Mouse (Mus musculus): Measurements from ENCODE around the gene Hsd17b12.

Gene Hsd17b12

GRCm38 (mm10) chr2:94089901-94090300 is 67.9 kb downstream of the Hsd17b12 start:
- no peak for DNase-seq (ENCODE audit: low read depth in 1 of 2, low spot score in 2 of 2)

- DNase-seq (ENCODE audit: low read depth in 1 of 2, low spot score in 2 of 2): no peak
Measured at GRCm38 (mm10) chr2:94069482-94069881, 88.3 kb downstream of the Hsd17b12 start.

- DNase-seq (ENCODE audit: low read depth in 1 of 2, low spot score in 2 of 2): no peak
Measured at GRCm38 (mm10) chr2:94066540-94067135, 91.1 kb downstream of the Hsd17b12 start.

GRCm38 (mm10) chr2:94066120-94066519 is 91.6 kb downstream of the Hsd17b12 start:
- no peak for DNase-seq (ENCODE audit: low read depth in 1 of 2, low spot score in 2 of 2)

- DNase-seq (ENCODE audit: low read depth in 1 of 2, low spot score in 2 of 2): no peak
Measured at GRCm38 (mm10) chr2:94062791-94063190, 95.0 kb downstream of the Hsd17b12 start.

GRCm38 (mm10) chr2:94059459-94059858 is 98.3 kb downstream of the Hsd17b12 start:
- no peak for DNase-seq (ENCODE audit: low read depth in 1 of 2, low spot score in 2 of 2)

- DNase-seq (ENCODE audit: low read depth in 1 of 2, low spot score in 2 of 2): no peak
Measured at GRCm38 (mm10) chr2:94054813-94055212, 103.0 kb downstream of the Hsd17b12 start.

- no peak for DNase-seq (ENCODE audit: low read depth in 1 of 2, low spot score in 2 of 2)
Measured at GRCm38 (mm10) chr2:94051952-94052351, 105.8 kb downstream of the Hsd17b12 start.

- DNase-seq (ENCODE audit: low read depth in 1 of 2, low spot score in 2 of 2): no peak
Measured at GRCm38 (mm10) chr2:94050901-94051300, 106.9 kb downstream of the Hsd17b12 start.

GRCm38 (mm10) chr2:94049471-94050176 is 108.1 kb downstream of the Hsd17b12 start:
- DNase-seq (ENCODE audit: low read depth in 1 of 2, low spot score in 2 of 2): no peak

GRCm38 (mm10) chr2:94048733-94049470 is 108.9 kb downstream of the Hsd17b12 start:
- no peak for DNase-seq (ENCODE audit: low read depth in 1 of 2, low spot score in 2 of 2)

GRCm38 (mm10) chr2:94048271-94048670 is 109.5 kb downstream of the Hsd17b12 start:
- DNase-seq (ENCODE audit: low read depth in 1 of 2, low spot score in 2 of 2): no peak

GRCm38 (mm10) chr2:94045411-94046090 is 112.2 kb downstream of the Hsd17b12 start:
- DNase-seq (ENCODE audit: low read depth in 1 of 2, low spot score in 2 of 2): no peak

GRCm38 (mm10) chr2:94044174-94044573 is 113.6 kb downstream of the Hsd17b12 start:
- no peak for DNase-seq (ENCODE audit: low read depth in 1 of 2, low spot score in 2 of 2)

GRCm38 (mm10) chr2:94043662-94044061 is 114.1 kb downstream of the Hsd17b12 start:
- no peak for DNase-seq (ENCODE audit: low read depth in 1 of 2, low spot score in 2 of 2)

- no peak for DNase-seq (ENCODE audit: low read depth in 1 of 2, low spot score in 2 of 2)
Measured at GRCm38 (mm10) chr2:94042461-94042860, 115.3 kb downstream of the Hsd17b12 start.

GRCm38 (mm10) chr2:94040391-94041125 is 117.2 kb downstream of the Hsd17b12 start:
- DNase-seq (ENCODE audit: low read depth in 1 of 2, low spot score in 2 of 2): no peak

- DNase-seq (ENCODE audit: low read depth in 1 of 2, low spot score in 2 of 2): peak in 1 of 2 experiments; percentile 6
Measured at GRCm38 (mm10) chr2:94035428-94036331, 122.1 kb downstream of the Hsd17b12 start.

GRCm38 (mm10) chr2:94030602-94031001 is 127.2 kb downstream of the Hsd17b12 start:
- DNase-seq (ENCODE audit: low read depth in 1 of 2, low spot score in 2 of 2): no peak

- DNase-seq (ENCODE audit: low read depth in 1 of 2, low spot score in 2 of 2): no peak
Measured at GRCm38 (mm10) chr2:94024637-94025036, 133.1 kb downstream of the Hsd17b12 start.

All from monocyte, adult 2 months (primary cell).